8 mouse cellular contexts compared by ENCODE assay signal in the genomic region with DNA sequence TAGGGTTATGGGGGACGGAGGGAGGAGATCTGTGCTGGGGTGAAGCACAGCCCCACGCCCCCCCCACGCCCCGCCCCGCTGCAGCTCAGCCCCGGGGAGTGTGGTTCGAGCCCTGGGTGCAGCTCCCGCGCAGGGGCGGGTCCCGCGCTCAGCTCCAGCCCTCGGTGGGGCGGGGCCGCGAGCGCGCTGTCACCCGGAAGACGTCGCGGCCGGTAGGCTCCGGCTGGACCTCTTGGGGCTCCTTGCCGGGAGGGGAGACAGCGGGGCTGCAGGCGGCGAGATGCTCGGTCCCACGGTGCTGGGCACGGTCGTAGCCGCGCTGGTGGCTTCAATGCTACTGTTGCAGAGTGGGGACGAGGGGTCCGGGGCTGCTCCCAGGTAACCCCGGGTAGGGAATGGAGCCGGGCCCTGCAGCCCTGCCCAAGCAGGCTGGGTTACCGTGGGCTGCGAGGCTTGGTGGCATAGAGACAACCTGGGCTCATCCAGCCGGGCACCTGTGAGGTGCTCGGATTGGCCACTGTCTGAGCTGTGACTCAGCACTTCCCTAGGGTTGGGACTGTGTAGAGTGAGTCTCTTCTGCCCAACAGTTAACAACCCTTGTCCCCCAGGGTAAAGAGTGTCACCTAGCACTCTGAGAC. TPM values are rescaled to one million over a fixed set of nuclear protein-coding genes. Genes with fewer than 3 reads are reported as not detected.
A peak's percentile ranks its signal among the peaks of the same experiment; 100 is the strongest.
DNase-seq lines count a peak whose midpoint lies in the region; ATAC-seq and TF ChIP-seq lines count a peak whose summit lies in the region.

A gene (plus strand): TSS at position 182 of the 638 bp plus-strand sequence.

- no peak within 1 kb of the TSS for H3K27ac ChIP-seq in cerebellum, adult 2 months (ENCODE audit: insufficient read depth, low read length)
- H3K27ac ChIP-seq in limb, embryonic 13.5 days = no peak within 1 kb of the TSS
- H3K27ac ChIP-seq in midbrain, embryonic 13.5 days = no peak within 1 kb of the TSS
- H3K27ac ChIP-seq in stomach, embryonic 14.5 days (ENCODE audit: low read length) = no peak within 1 kb of the TSS

- intact Hi-C loops in gastrocnemius, postnatal 36 days (cut with DNase I) = no loop called here

- peak within 1 kb of the TSS; percentile 59 for H3K4me3 ChIP-seq in cerebellum, adult 2 months (replicated peaks; ENCODE audit: insufficient read depth, low read depth, low read length)
- peak within 1 kb of the TSS; percentile 55 for H3K4me3 ChIP-seq in limb, embryonic 13.5 days
- H3K4me3 ChIP-seq in midbrain, embryonic 13.5 days (replicated peaks) = peak within 1 kb of the TSS; percentile 48
- peak within 1 kb of the TSS; percentile 56 for H3K4me3 ChIP-seq in stomach, embryonic 14.5 days (ENCODE audit: low read depth, low read length)

- H3K4me1 ChIP-seq in cerebellum, adult 2 months (ENCODE audit: control insufficient read depth, insufficient read depth, low read length) = no peaks in the 10 kb centered on the region
- 0 out of 2 replicates have a peak, but pooled peaks cover 7% of the 10 kb centered on the region for H3K4me1 ChIP-seq in limb, embryonic 13.5 days
- H3K4me1 ChIP-seq in midbrain, embryonic 13.5 days (replicated peaks) = peaks cover 7% of the 10 kb centered on the region
- no peaks in the 10 kb centered on the region for H3K4me1 ChIP-seq in stomach, embryonic 14.5 days (ENCODE audit: control insufficient read depth, insufficient read depth, low read length)

- peak; percentile 78 for ATAC-seq in common myeloid progenitor, adult 5-6 weeks (replicated peaks; ENCODE audit: low read depth, poor library complexity, severe bottlenecking)
- ATAC-seq in limb, embryonic 13.5 days (ENCODE audit: low FRiP score, low read depth) = peak; percentile 75
- ATAC-seq in midbrain, embryonic 13.5 days = peak; percentile 81
- ATAC-seq in stomach, embryonic 14.5 days (ENCODE audit: insufficient number of reproducible peaks, insufficient read depth, low FRiP score, low read depth) = peak; percentile 75

- 4% methylated on average over 42 of the region's 42 CpGs for WGBS in cerebellum, adult 2 months
- WGBS in limb, embryonic 13.5 days = 2% methylated on average over 25 of the region's 42 CpGs
- 5% methylated on average over 41 of the region's 42 CpGs for WGBS in midbrain, embryonic 13.5 days
- 1% methylated on average over 42 of the region's 42 CpGs for WGBS in stomach, embryonic 14.5 days

- no peak for TF ChIP-seq CTCF in cerebellum, adult 2 months (IDR thresholded peaks at IDR 0.05; ENCODE audit: borderline replicate concordance, insufficient read depth, low read depth, low read length)

- peak within 1 kb of the TSS; percentile 88 for H3K4me2 ChIP-seq in limb, embryonic 13.5 days (replicated peaks)
- peak within 1 kb of the TSS; percentile 79 for H3K4me2 ChIP-seq in midbrain, embryonic 13.5 days (replicated peaks)
- H3K4me2 ChIP-seq in stomach, embryonic 14.5 days (replicated peaks; ENCODE audit: low read depth, low read length) = peak within 1 kb of the TSS; percentile 82

- peak within 1 kb of the TSS; percentile 71 for H3K9ac ChIP-seq in limb, embryonic 13.5 days
- peak within 1 kb of the TSS; percentile 65 for H3K9ac ChIP-seq in midbrain, embryonic 13.5 days (replicated peaks)
- peak within 1 kb of the TSS; percentile 52 for H3K9ac ChIP-seq in stomach, embryonic 14.5 days (replicated peaks; ENCODE audit: low read depth, low read length)

- TF ChIP-seq POLR2A in cerebellum, adult 2 months (IDR thresholded peaks at IDR 0.05; ENCODE audit: borderline replicate concordance, insufficient read depth, low read length) = 0 out of 2 replicates have a peak, but pooled peaks have one; percentile 12

- DNase-seq in cerebellum, adult 2 months = peak in 1 of 2 experiments; percentile 23
- no peak for DNase-seq in cerebellum, adult 11-12 months
- peak; percentile 14 to 38 for DNase-seq in gastrocnemius, postnatal 36 days
- peak; percentile 84 for DNase-seq in induced T-regulatory cell, adult 2 months (ENCODE audit: low read depth)

- peaks cover 6% of the 10 kb centered on the region; the same call in 1 of the 2 replicates for H3K9me3 ChIP-seq in limb, embryonic 13.5 days
- H3K9me3 ChIP-seq in midbrain, embryonic 13.5 days = 0 out of 2 replicates have a peak, but pooled peaks cover 3% of the 10 kb centered on the region
- H3K9me3 ChIP-seq in stomach, embryonic 14.5 days (ENCODE audit: control insufficient read depth, low read depth, low read length) = no peaks in the 10 kb centered on the region

- H3K27me3 ChIP-seq in cerebellum, adult 2 months (ENCODE audit: control insufficient read depth, insufficient read depth, low read length) = peaks cover 1% of the 10 kb centered on the region; the same call in 1 of the 2 replicates
- H3K27me3 ChIP-seq in limb, embryonic 13.5 days = peaks cover 41% of the 10 kb centered on the region
- H3K27me3 ChIP-seq in midbrain, embryonic 13.5 days = peaks cover 90% of the 10 kb centered on the region
- H3K27me3 ChIP-seq in stomach, embryonic 14.5 days (ENCODE audit: control insufficient read depth, insufficient read depth, low read length) = no peaks in the 10 kb centered on the region

- H3K36me3 ChIP-seq in limb, embryonic 13.5 days = no peaks in the 10 kb centered on the region
- no peaks in the 10 kb centered on the region for H3K36me3 ChIP-seq in midbrain, embryonic 13.5 days
- no peaks in the 10 kb centered on the region for H3K36me3 ChIP-seq in stomach, embryonic 14.5 days (ENCODE audit: control insufficient read depth, insufficient read depth, low read length)

RNA-seq across cellular contexts. Expression of the gene that starts here (rescaled TPM):
- 5.9 and 6.6 TPM in 2 replicates for polyA plus RNA-seq in cerebellum, adult 2 months (2012; rRNA removed)
- total RNA-seq in common myeloid progenitor, adult 5-6 weeks (2017) = 11.4 and 14.7 TPM in 2 replicates
- 1 to 10 TPM; 2.5 to 3.6 TPM for total RNA-seq in gastrocnemius, postnatal 36 days (2021)
- polyA plus RNA-seq in limb, embryonic 13.5 days (2015; fragmentation: Nextera tagmentation; extraction: Ambion mirVana) = 7.2 and 7.3 TPM in 2 replicates
- polyA plus RNA-seq in midbrain, embryonic 13.5 days (2015; fragmentation: Nextera tagmentation; extraction: Ambion mirVana) = 3.5 and 4.5 TPM in 2 replicates
- 9.8 and 11.3 TPM in 2 replicates for polyA plus RNA-seq in stomach, embryonic 14.5 days (2014; fragmentation: Nextera tagmentation; extraction: Ambion mirVana)
